Mouse (Mus musculus) left cerebral cortex, postnatal 4 days (tissue): Measurements from ENCODE around the gene Esp8. TPM values are rescaled to one million over a fixed set of nuclear protein-coding genes. Genes with fewer than 3 reads are reported as not detected.
"Not testable (repeated sequence)": the region's sequence is repeated elsewhere in the genome, so short reads cannot be mapped to it uniquely, and the experiment has no call there.

ENCODE experiments used
- DNase-seq: peaks from one replicate; pipeline ENCODE4 v3.0.0-alpha.2; 2022
- intact Hi-C: fragments of 180-260 bp; cut with DNase I; formaldehyde crosslinking; loops from one replicate; pipeline ENCODE4 v1.15.1; 2025
- total RNA-seq, 2 experiments: library from RNA; stranded (reverse); gene quantifications; 2 replicates each; pipeline ENCODE4 v1.2.3; 2021

Gene Esp8
- total RNA-seq: not detected

- no peak for DNase-seq
- intact Hi-C loops: no loop called here
Observed at GRCm38 (mm10) chr17:40519818-40520217, at the start of gene Esp8. TSS of gene Esp8 (plus strand) at chr17:40520022.

GRCm38 (mm10) chr17:40483566-40483965 lies 36.3 kb upstream of the Esp8 start:
- DNase-seq, intact Hi-C loops: not testable (repeated sequence)

DNA sequence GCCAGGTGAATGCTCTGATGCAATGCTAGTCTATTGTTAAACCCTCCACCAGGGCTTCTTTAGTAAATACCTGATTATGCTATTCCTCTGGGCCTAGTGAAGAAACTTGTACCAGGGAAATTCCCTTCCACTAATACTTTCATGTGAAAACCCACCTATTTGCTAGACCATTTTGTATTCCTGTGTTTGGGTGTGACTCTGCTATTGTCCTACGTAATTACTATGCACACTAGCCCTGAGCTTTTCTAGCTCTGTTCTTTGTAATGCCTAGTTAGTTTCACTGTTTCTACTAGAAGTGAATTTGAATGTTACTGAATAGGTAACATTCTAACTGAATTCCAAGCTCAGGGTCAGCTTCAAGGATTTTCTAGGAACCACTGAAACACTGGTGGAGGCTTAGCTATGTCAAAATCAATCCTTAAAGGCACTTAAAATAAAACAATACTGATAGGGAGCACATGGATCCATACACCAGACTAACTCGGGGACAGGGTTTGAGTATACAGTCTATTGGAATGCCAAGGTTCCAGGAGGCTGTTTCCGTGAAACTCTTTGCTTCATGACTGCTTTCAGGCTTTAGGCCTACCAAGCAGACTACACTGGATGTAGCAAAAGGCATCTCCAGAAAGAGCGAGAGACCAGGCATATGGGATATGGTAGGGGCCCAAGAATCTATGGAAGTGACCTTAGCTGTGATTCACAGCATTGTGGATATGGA lies 24.2 kb upstream of the Esp8 start:
- intact Hi-C loops, DNase-seq: not testable (repeated sequence)

DNA sequence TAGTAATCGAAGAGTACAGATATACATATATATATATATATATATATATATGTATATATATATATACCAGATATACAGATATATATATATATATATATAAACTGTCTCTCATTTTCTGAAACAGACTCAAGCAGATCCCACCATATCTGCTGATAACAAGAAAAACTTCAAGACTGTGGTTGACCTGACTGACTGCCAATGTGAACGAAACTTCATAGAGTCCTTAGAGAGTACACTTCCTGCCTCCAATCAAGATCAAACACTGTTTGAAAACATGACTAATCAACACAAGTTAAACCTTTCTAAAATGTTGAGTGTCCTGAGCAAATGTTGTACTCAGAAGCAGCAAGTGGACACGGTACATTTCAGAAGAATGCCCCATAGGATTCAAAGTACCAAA lies 10.0 kb downstream of the Esp8 start:
- DNase-seq: no peak
- intact Hi-C loops: no loop called here

- no peak for DNase-seq
- intact Hi-C loops: no loop called here
Observed at GRCm38 (mm10) chr17:40531147-40531546, 11.3 kb downstream of the Esp8 start.

- DNase-seq, intact Hi-C loops: not testable (repeated sequence)
Observed at GRCm38 (mm10) chr17:40547005-40547404, 27.2 kb downstream of the Esp8 start.

GRCm38 (mm10) chr17:40553470-40553869 lies 33.6 kb downstream of the Esp8 start:
- no peak for DNase-seq
- intact Hi-C loops: no loop called here

DNA sequence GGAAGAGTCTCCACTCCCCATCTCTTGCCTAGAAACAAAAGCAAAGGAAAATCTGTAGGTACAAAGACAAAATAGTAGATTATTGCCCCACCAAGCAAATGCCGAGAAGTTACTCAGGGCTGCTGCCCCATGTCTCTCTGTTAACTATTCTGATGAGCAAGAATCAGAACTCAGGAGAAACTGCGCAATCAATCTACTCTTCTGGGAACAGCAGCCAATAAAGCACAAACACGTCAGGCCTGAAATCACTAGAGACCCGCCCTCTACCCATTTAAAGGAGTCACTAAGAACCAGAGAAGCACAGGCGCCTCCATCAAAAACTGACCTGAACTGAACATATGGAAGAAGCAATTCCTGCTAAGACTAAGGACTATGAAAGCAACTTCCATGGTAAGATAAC lies 41.4 kb downstream of the Esp8 start, which contains the start of gene Esp6:
Gene Esp6, plus strand, starts transcription at position 301 of the 400 bp plus-strand sequence.
- no peak for DNase-seq
- intact Hi-C loops: no loop called here

Other genes with a start within 250 kb of the Esp8 start
- not detected for gene Crisp1, start 200.8 kb upstream of the Esp8 start, total RNA-seq
- gene Esp6, start 41.5 kb downstream of the Esp8 start, total RNA-seq: not detected
- not detected for gene Esp4, start 78.6 kb downstream of the Esp8 start, total RNA-seq
- gene Esp3, start 112.1 kb downstream of the Esp8 start, total RNA-seq: not detected
- not detected for gene Esp1, start 207.1 kb downstream of the Esp8 start, total RNA-seq